Comparison of ENCODE assay signal across 8 mouse cellular contexts in genomic region chr5:134006470-134007126, GRCm38 (mm10).
DNase-seq lines count a peak whose midpoint lies in the region; ATAC-seq and TF ChIP-seq lines count a peak whose summit lies in the region.

No protein-coding gene starts in this region.

- H3K9me3 ChIP-seq in hindbrain, embryonic 11.5 days (ENCODE audit: control insufficient read depth, low read length) = no peaks in the 10 kb centered on the region
- H3K9me3 ChIP-seq in lung, postnatal 0 days (ENCODE audit: low read length) = no peaks in the 10 kb centered on the region

- H3K27ac ChIP-seq in hindbrain, embryonic 11.5 days (ENCODE audit: low read depth, low read length) = no peak overlapping the region
- H3K27ac ChIP-seq in lung, postnatal 0 days (ENCODE audit: low read length) = no peak overlapping the region

- H3K4me3 ChIP-seq in hindbrain, embryonic 11.5 days (ENCODE audit: low read depth, low read length) = no peak overlapping the region; the same call in 1 of the 2 replicates
- no peak overlapping the region for H3K4me3 ChIP-seq in lung, postnatal 0 days (ENCODE audit: low read depth, low read length)

- peak; percentile 95 for TF ChIP-seq CTCF in lung, postnatal 0 days (IDR thresholded peaks at IDR 0.05)

- H3K27me3 ChIP-seq in hindbrain, embryonic 11.5 days (ENCODE audit: control insufficient read depth, insufficient read depth, low read length) = no peaks in the 10 kb centered on the region
- no peaks in the 10 kb centered on the region for H3K27me3 ChIP-seq in lung, postnatal 0 days (replicated peaks; ENCODE audit: insufficient read depth, low read length)

- H3K4me1 ChIP-seq in hindbrain, embryonic 11.5 days (replicated peaks; ENCODE audit: control insufficient read depth, insufficient read depth, low read length) = peaks cover 8% of the 10 kb centered on the region
- no peaks in the 10 kb centered on the region for H3K4me1 ChIP-seq in lung, postnatal 0 days (ENCODE audit: insufficient read depth, low read depth, low read length)

- peak; percentile 82 for DNase-seq in Muller cell, postnatal 12 days (ENCODE audit: inconsistent ontology term)
- DNase-seq in cerebellum, adult 9-10 months = peak; percentile 96
- peak; percentile 59 to 83 for DNase-seq in frontal cortex, postnatal 10 days (ENCODE audit: low spot score in 2 of 2)
- DNase-seq in hindbrain, embryonic 11.5 days (ENCODE audit: low spot score) = peak; percentile 97
- peak; percentile 90 to 91 for DNase-seq in layer of hippocampus, postnatal 10 days (ENCODE audit: low spot score in 2 of 2)
- peak; percentile 87 for DNase-seq in lung, postnatal 0 days (ENCODE audit: low spot score)
- peak; percentile 98 for DNase-seq in retina, embryonic 14.5 days (ENCODE audit: low spot score)
- DNase-seq in urinary bladder, postnatal 10 days (ENCODE audit: low spot score) = peak; percentile 30

- H3K9ac ChIP-seq in hindbrain, embryonic 11.5 days (ENCODE audit: low read depth, low read length) = no peak overlapping the region
- no peak overlapping the region for H3K9ac ChIP-seq in lung, postnatal 0 days (replicated peaks; ENCODE audit: low read depth)

- WGBS in hindbrain, embryonic 11.5 days = 1% methylated on average over 14 of the region's 14 CpGs
- WGBS in lung, postnatal 0 days = 8% methylated on average over 14 of the region's 14 CpGs

- peak; percentile 87 for ATAC-seq in hindbrain, embryonic 11.5 days (ENCODE audit: low FRiP score)
- peak; percentile 63 for ATAC-seq in lung, postnatal 0 days

- no peak for TF ChIP-seq EP300 in lung, postnatal 0 days (IDR thresholded peaks at IDR 0.05)

- H3K4me2 ChIP-seq in hindbrain, embryonic 11.5 days (replicated peaks; ENCODE audit: low read depth, low read length) = 0 out of 2 replicates have a peak overlapping the region, but pooled peaks have one; percentile 15
- H3K4me2 ChIP-seq in lung, postnatal 0 days (replicated peaks; ENCODE audit: low read depth, low read length) = peak overlapping the region; percentile 43

- H3K36me3 ChIP-seq in hindbrain, embryonic 11.5 days (ENCODE audit: control insufficient read depth, insufficient read depth, low read length) = no peaks in the 10 kb centered on the region
- H3K36me3 ChIP-seq in lung, postnatal 0 days (ENCODE audit: insufficient read depth, low read length) = no peaks in the 10 kb centered on the region

Comparison
In these comparisons a context has a peak if more than half of its experiments do, and no peak if none do; other contexts are left out.
1. DNase-seq: peak in every context shown above with its lines; median percentile 98 in retina, embryonic 14.5 days; 97 in hindbrain, embryonic 11.5 days; 96 in cerebellum, adult 9-10 months; 90 in layer of hippocampus, postnatal 10 days; 87 in lung, postnatal 0 days; 82 in Muller cell, postnatal 12 days; 71 in frontal cortex, postnatal 10 days; 30 in urinary bladder, postnatal 10 days.